Mouse (Mus musculus) megakaryocyte, embryonic 14.5 days (primary cell): ENCODE results near the gene Zfp775. TPM values are rescaled to one million over a fixed set of nuclear protein-coding genes. Genes with fewer than 3 reads are reported as not detected.

ENCODE experiments used
- H3K27me3 ChIP-seq: replicated peaks from 2 replicates; pipeline ENCODE3; 2012; ENCODE audit warnings: inconsistent platforms
- H3K36me3 ChIP-seq: replicated peaks from 2 replicates; pipeline ENCODE3; 2012; ENCODE audit warnings: low read length, inconsistent platforms, mixed read lengths
- H3K4me1 ChIP-seq: 2 replicates; pipeline ENCODE4 v1.6.1; 2012; ENCODE audit warnings: inconsistent platforms
- H3K4me3 ChIP-seq: replicated peaks from 2 replicates; pipeline ENCODE3; 2012; ENCODE audit warnings: moderate library complexity, mild to moderate bottlenecking, inconsistent platforms
- H3K9me3 ChIP-seq: 2 replicates; pipeline ENCODE4 v1.6.1; 2012; ENCODE audit warnings: inconsistent platforms
- FLI1 ChIP-seq: IDR thresholded peaks from 2 replicates; pipeline ENCODE4 v1.6.1; 2012; ENCODE audit warnings: low read length, inconsistent platforms, mixed read lengths
- GATA1 ChIP-seq: IDR thresholded peaks from 3 replicates; pipeline ENCODE4 v1.6.1; 2012; ENCODE audit warnings: mixed read lengths, low read length, inconsistent platforms, borderline replicate concordance
- polyA plus RNA-seq: library from polyadenylated mRNA; stranded (reverse); fragments of >175 nt; gene quantifications from 2 replicates; pipeline ENCODE4 v1.2.3, GENCODE M21; 2012; ENCODE audit warnings: low replicate concordance; ENCODE audit not compliant: insufficient read depth

The Zfp775 gene
- polyA plus RNA-seq, 1 experiment = 4.2 TPM

DNA sequence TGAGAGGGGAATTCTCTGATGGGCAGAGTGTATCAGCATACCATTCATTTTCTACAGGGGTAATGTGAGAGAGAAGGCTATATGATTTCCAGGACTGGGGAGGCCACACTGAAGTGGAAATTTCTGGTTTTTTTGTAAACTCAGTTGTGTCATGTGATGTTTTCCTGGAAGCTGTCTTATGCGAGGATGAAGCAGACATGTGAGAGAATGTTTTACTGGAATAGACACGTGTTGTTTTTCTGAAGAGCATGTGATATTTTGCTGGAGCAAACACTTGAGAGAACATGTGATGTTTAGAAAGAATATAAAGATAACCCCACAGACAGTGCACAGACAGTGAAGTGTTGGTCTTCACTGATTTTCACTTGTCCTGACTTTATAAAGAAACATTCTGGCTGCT, 36.7 kb downstream of the Zfp775 start:
- no peak overlapping the region for H3K4me3 ChIP-seq
- H3K36me3 ChIP-seq = no peaks in the 10 kb centered on the region
- H3K9me3 ChIP-seq = no peaks in the 10 kb centered on the region
- TF ChIP-seq GATA1 = no peak
- no peak for TF ChIP-seq FLI1
- peaks cover 69% of the 10 kb centered on the region for H3K4me1 ChIP-seq
- no peaks in the 10 kb centered on the region for H3K27me3 ChIP-seq

DNA sequence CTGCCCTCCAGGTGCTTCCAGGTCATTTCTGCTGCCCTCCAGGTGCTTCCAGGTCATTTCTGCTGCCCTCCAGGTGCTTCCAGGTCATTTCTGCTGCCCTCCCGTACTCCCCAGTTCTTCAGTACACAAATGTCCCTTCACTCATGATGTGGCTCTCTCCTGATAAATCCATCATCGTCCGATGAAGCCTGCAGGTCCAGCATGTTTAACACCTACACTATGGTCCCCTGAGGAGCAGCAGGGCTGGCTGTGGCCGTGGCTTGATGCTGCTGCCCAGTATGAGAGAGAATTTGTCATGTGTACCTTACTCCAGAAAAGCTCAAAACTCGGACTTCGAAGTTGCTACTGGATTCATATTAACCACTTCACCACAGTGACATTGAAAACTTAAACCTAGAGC, 39.5 kb downstream of the Zfp775 start:
- no peak for TF ChIP-seq FLI1
- TF ChIP-seq GATA1 = no peak
- H3K36me3 ChIP-seq = no peaks in the 10 kb centered on the region
- H3K9me3 ChIP-seq = no peaks in the 10 kb centered on the region
- H3K27me3 ChIP-seq = peaks cover 1% of the 10 kb centered on the region
- H3K4me3 ChIP-seq = no peak overlapping the region
- peaks cover 56% of the 10 kb centered on the region for H3K4me1 ChIP-seq

DNA sequence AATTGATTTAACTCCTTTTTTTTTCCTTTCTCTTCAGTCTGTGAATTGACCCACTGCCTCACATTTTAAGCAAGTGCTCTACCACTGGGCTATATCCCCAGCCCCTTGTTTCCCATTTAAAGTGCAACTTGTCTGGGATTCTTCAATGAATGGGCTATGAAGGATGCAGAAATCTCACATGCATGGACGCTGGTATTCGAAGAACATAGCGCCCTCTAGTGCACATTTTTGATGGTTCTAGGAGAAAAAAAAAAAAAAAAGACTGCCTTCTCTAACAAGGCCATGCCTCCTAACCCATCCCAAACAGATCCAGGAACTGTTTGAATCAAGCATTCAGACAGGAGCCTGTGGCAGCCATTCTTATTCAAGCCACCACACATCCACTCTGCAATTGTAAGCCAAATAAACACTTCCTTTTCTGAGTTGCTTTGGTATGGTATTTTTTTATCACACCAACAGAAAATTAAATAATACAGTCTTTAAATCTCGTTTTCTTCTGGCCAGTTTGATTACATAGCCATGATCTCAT, 41.0 kb downstream of the Zfp775 start:
- Histone ChIP-seq H3K9me3 (no peaks in the 10 kb centered on the region), H3K36me3 (no peaks in the 10 kb centered on the region), H3K4me3 (no peak overlapping the region), H3K27me3 (peaks cover 1% of the 10 kb centered on the region), H3K4me1 (peaks cover 56% of the 10 kb centered on the region)
- TF ChIP-seq GATA1 = no peak
- no peak for TF ChIP-seq FLI1

DNA sequence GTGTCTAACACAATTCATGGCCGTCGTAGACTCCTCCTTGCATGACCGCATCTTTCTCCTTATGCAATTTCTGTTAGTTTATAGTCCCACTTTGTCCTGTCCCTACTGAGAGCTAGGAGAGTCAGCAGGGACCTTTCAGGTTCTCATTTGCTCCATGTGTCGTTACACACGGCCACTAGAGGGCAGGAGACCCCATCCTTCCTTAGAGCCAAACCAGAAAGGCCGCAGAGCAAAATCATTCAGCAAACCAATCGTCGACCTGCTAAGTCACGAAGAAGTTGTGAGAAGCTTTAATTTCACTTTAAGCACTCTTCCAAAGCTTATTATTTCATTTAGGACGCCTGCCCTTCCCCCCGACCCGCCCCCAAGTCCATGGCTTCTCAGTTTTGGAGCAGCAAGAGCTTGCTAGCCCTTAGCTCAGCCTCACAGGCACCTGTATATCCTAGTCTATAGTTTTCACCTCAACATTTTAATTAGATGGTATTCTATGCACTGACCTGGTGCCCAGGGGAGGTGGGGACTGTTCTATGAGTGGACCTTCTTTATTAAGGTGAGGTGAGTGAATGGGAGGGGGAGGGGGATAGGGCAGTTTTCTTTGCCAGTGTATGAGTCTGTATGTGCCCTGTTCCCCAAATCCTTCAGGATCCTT, 43.9 kb downstream of the Zfp775 start:
- TF ChIP-seq GATA1 = no peak
- no peak for TF ChIP-seq FLI1
- H3K4me1 ChIP-seq = peaks cover 32% of the 10 kb centered on the region
- peak overlapping the region; percentile 80 for H3K4me3 ChIP-seq
- H3K9me3 ChIP-seq = peaks cover 8% of the 10 kb centered on the region
- peaks cover 6% of the 10 kb centered on the region for H3K36me3 ChIP-seq
- peaks cover 3% of the 10 kb centered on the region for H3K27me3 ChIP-seq

DNA sequence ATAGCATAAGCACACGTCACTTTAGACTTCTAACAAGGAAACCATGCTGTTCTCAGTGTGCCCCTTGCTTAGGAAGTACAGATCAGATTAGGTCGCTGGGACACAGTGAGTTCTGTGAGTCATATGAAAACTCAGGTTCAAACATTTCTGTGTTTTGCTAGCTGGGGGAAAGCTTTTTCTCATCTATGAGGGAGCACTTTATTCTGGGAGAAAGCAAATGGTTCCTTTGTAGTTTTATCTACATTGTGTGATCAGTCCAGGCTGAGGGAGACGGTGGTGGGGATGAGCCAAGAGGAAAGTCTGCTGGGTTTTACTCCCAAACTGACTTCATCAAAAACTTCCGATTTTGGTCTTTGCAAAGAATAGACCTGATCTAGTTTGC, 44.4 kb downstream of the Zfp775 start:
- no peak for TF ChIP-seq GATA1
- no peak for TF ChIP-seq FLI1
- Histone ChIP-seq H3K9me3 (peaks cover 8% of the 10 kb centered on the region), H3K27me3 (peaks cover 3% of the 10 kb centered on the region), H3K36me3 (peaks cover 6% of the 10 kb centered on the region), H3K4me3 (no peak overlapping the region), H3K4me1 (peaks cover 32% of the 10 kb centered on the region)

- Histone ChIP-seq H3K27me3 (peaks cover 3% of the 10 kb centered on the region), H3K4me1 (peaks cover 32% of the 10 kb centered on the region), H3K9me3 (peaks cover 8% of the 10 kb centered on the region), H3K4me3 (peak within 1 kb of the TSS; percentile 77), H3K36me3 (peaks cover 6% of the 10 kb centered on the region)
- TF ChIP-seq GATA1 (no peak), FLI1 (no peak)
Measured at GRCm38 (mm10) chr6:48646995-48647394, 45.1 kb downstream of the Zfp775 start, which contains the start of gene Gimap8. TSS of gene Gimap8 (plus strand) at chr6:48647234.

DNA sequence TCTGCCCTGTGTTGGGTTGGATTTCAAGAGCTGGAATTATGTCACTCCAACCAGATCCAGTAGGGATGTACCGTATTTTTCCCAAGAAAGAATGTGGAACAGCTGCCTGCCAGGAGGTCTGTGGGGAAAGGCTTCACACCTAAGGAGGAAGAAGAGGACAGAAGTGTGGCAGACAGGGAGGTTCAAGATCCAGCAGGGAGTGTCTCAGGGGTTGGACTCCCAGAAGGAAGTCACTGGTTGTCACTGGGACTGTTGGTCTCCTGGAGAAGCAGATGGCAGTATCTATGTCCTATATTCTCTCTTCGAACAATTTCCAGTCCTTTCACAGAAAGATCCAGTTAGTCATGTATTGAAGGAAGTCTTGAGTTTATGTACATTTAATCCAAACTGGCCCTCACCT, 45.7 kb downstream of the Zfp775 start:
- Histone ChIP-seq H3K4me1 (peaks cover 32% of the 10 kb centered on the region), H3K27me3 (peaks cover 3% of the 10 kb centered on the region), H3K4me3 (no peak overlapping the region), H3K9me3 (peaks cover 8% of the 10 kb centered on the region), H3K36me3 (peaks cover 6% of the 10 kb centered on the region)
- TF ChIP-seq GATA1 = no peak
- no peak for TF ChIP-seq FLI1

GRCm38 (mm10) chr6:48648779-48649178, 46.9 kb downstream of the Zfp775 start:
- Histone ChIP-seq H3K4me1 (peaks cover 32% of the 10 kb centered on the region), H3K36me3 (peaks cover 6% of the 10 kb centered on the region), H3K4me3 (no peak overlapping the region), H3K27me3 (peaks cover 3% of the 10 kb centered on the region), H3K9me3 (peaks cover 8% of the 10 kb centered on the region)
- TF ChIP-seq GATA1 (no peak), FLI1 (no peak)

GRCm38 (mm10) chr6:48650041-48650440, 48.2 kb downstream of the Zfp775 start:
- TF ChIP-seq GATA1 (no peak), FLI1 (no peak)
- H3K4me3 ChIP-seq = no peak overlapping the region
- H3K36me3 ChIP-seq = peaks cover 6% of the 10 kb centered on the region
- H3K27me3 ChIP-seq = peaks cover 3% of the 10 kb centered on the region
- H3K4me1 ChIP-seq = peaks cover 30% of the 10 kb centered on the region
- peaks cover 8% of the 10 kb centered on the region for H3K9me3 ChIP-seq

DNA sequence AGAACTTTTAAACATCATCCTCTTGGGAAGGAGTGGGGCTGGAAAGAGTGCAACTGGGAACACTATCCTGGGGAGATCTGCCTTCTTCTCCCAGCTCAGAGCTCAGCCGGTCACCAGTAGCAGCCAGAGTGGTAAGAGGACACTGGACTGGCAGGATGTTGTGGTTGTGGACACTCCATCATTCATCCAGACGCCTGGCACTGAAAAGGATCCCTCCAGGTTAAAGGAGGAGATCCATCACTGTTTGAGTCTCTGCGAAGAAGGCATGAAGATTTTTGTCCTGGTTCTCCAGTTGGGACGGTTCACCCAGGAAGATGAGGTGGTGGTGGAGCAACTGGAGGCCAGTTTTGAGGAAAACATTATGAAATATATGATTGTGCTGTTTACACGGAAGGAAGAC, 56.9 kb downstream of the Zfp775 start:
- no peaks in the 10 kb centered on the region for H3K9me3 ChIP-seq
- no peak for TF ChIP-seq GATA1
- TF ChIP-seq FLI1 = no peak
- no peak overlapping the region for H3K4me3 ChIP-seq
- peaks cover 4% of the 10 kb centered on the region for H3K4me1 ChIP-seq
- H3K36me3 ChIP-seq = no peaks in the 10 kb centered on the region
- H3K27me3 ChIP-seq = peaks cover 6% of the 10 kb centered on the region
